Mouse (Mus musculus) liver, embryonic 13.5 days (tissue): ENCODE measurements at regions not wholly inside any gene's neighbourhood (a gene's known extent, or its start where the extent isn't known, plus 50 kb on each side); places are given as distances from the start of the nearest gene placed in this dataset.
"Not testable (repeated sequence)": the region's sequence is repeated elsewhere in the genome, so short reads cannot be mapped to it uniquely, and the experiment has no call there.

Experiments used
- ATAC-seq: fragments of 200-750 bp; cut with Nextera tagmentation; 2 replicates; pipeline ENCODE4 v1.8.0; 2017; ENCODE audit warnings: low read depth, mild to moderate bottlenecking, moderate number of reproducible peaks, moderate library complexity
- DNase-seq: peaks from one replicate; pipeline ENCODE4 v3.0.0; 2022
- H3K27ac ChIP-seq: fragments of 300-500 bp; sonication (generic); 2 replicates; pipeline ENCODE4 v1.5.1; 2015; ENCODE audit warnings: moderate library complexity, mild to moderate bottlenecking, inconsistent platforms
- H3K27me3 ChIP-seq: fragments of 300-500 bp; sonication (generic); 2 replicates; pipeline ENCODE4 v1.6.1; 2015; ENCODE audit warnings: mild to moderate bottlenecking, inconsistent platforms
- H3K36me3 ChIP-seq: fragments of 300-500 bp; sonication (generic); 2 replicates; pipeline ENCODE4 v1.6.1; 2015; ENCODE audit warnings: mild to moderate bottlenecking, inconsistent platforms
- H3K4me1 ChIP-seq: fragments of 300-500 bp; sonication (generic); replicated peaks from 2 replicates; pipeline ENCODE4 v1.6.1; 2015; ENCODE audit warnings: inconsistent platforms
- H3K4me2 ChIP-seq: fragments of 300-500 bp; sonication (generic); 2 replicates; pipeline ENCODE4 v1.6.1; 2015; ENCODE audit warnings: inconsistent platforms, mild to moderate bottlenecking, moderate library complexity
- H3K4me3 ChIP-seq: fragments of 300-500 bp; sonication (generic); replicated peaks from 2 replicates; pipeline ENCODE4 v1.5.1; 2015; ENCODE audit warnings: mild to moderate bottlenecking, inconsistent platforms
- H3K9ac ChIP-seq: fragments of 300-500 bp; sonication (generic); 2 replicates; pipeline ENCODE4 v1.6.1; 2015; ENCODE audit warnings: mild to moderate bottlenecking, inconsistent platforms
- H3K9me3 ChIP-seq: fragments of 300-500 bp; sonication (generic); replicated peaks from 2 replicates; pipeline ENCODE4 v1.6.1; 2016; ENCODE audit warnings: inconsistent platforms
- WGBS: fragments of 180-500 bp; shearing (Covaris S2); methylation state at CpG from one replicate; pipeline ENCODE4 v1.1.7; 2015; ENCODE audit not compliant: insufficient replicate concordance; 5-methylcytosine and 5-hydroxymethylcytosine counted together

DNA sequence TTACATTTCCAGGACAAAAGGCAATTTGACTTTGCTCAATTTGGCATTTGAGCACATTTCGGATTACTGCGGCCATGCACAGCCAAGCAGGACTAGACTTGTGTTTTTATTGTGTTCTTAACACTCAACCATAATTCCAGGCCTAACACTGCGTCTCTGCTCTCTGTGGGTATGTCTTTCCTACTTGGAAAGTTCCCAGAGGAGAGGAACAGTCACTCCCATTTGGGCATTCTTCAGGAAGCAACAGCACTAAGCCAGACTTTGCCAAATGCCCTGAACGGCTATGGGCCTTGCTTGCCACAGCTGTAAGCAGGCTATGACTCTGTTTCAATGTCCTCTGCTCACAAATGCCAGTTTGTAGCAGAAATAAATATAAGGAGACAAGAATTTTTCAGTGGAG, 56.5 kb upstream of the Pdk3 start:
- H3K4me3 ChIP-seq, result no peak overlapping the region
- no peaks in the 10 kb centered on the region for H3K4me1 ChIP-seq
- ATAC-seq (no peak), DNase-seq (no peak)
- 74% methylated on average over 4 of the region's 4 CpGs for WGBS
- H3K9me3 ChIP-seq, result no peaks in the 10 kb centered on the region
- H3K9ac ChIP-seq, result no peak overlapping the region
- no peaks in the 10 kb centered on the region for H3K36me3 ChIP-seq
- no peak overlapping the region for H3K4me2 ChIP-seq
- H3K27me3 ChIP-seq, result no peaks in the 10 kb centered on the region; the same call in 1 of the 2 replicates
- H3K27ac ChIP-seq, result no peak overlapping the region

GRCm38 (mm10) chrX:93888966-93889365, 57.0 kb upstream of the Pdk3 start:
- no peak overlapping the region for H3K9ac ChIP-seq
- 0 out of 2 replicates have a peak overlapping the region, but pooled peaks have one; percentile 23 for H3K4me3 ChIP-seq
- H3K36me3 ChIP-seq, result no peaks in the 10 kb centered on the region
- H3K4me1 ChIP-seq, result no peaks in the 10 kb centered on the region
- no peak for ATAC-seq
- no peaks in the 10 kb centered on the region; the same call in 1 of the 2 replicates for H3K27me3 ChIP-seq
- no peak for DNase-seq
- no peak overlapping the region for H3K4me2 ChIP-seq
- H3K9me3 ChIP-seq, result no peaks in the 10 kb centered on the region
- 72% methylated on average over 8 of the region's 8 CpGs for WGBS
- no peak overlapping the region for H3K27ac ChIP-seq

GRCm38 (mm10) chrX:93889394-93890042, 57.5 kb upstream of the Pdk3 start:
- ATAC-seq, result no peak; the same call in 1 of the 2 replicates
- Histone ChIP-seq H3K4me2 (peak overlapping the region; percentile 51), H3K27ac (no peak overlapping the region), H3K27me3 (no peaks in the 10 kb centered on the region; the same call in 1 of the 2 replicates), H3K9me3 (no peaks in the 10 kb centered on the region), H3K4me1 (no peaks in the 10 kb centered on the region), H3K9ac (no peak overlapping the region), H3K4me3 (peak overlapping the region; percentile 23; the same call in 1 of the 2 replicates), H3K36me3 (no peaks in the 10 kb centered on the region)
- 42% methylated on average over 13 of the region's 13 CpGs for WGBS
- peak; percentile 42 for DNase-seq

DNA sequence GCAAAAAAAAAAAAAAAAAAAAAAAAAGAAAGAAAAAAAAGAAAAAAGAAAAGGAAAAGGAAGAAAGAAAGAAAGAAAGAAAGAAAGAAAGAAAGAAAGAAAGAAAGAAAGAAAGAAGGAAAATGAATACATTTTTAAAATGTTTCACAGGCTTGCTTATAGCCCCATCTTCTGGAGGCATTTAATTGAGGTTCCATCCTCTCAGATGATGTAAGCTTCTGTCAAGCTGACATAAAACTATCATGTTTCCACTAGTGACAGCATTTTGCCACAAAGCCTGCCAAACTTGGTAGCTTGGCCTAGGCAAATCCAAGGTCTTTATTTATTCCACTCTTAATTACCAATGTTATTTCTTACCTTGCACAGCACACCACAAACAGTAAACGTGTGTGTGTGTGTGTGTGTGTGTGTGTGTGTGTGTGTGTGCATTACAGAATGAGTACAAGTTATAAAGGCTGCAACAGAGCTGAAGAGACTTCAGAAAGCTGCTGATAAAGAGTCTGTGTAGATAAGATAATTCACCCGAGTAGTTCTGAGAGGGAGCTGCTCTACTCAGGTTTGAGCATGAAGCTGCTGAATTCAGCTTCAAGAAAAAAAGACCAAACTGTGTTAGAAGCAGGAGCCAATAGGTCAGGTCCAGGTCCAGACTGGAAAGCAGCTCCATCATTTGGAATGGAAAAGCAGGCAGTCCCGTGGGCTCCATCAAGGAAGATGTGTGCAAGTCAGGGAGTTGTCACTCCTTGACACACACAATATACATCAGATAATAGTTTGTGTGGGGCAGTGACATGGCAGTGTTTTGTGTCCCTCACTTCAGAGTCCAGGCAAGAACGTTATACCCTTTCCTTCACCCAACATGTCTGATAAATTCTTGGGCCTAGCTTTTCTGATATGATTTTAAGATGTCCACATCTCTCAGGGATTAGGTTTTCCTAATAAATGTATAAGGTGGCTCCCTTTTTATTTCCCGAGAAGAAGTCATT, 65.1 kb upstream of the Pdk3 start:
- Histone ChIP-seq H3K4me1 (peaks cover 26% of the 10 kb centered on the region), H3K9ac (no peak overlapping the region), H3K27me3 (no peaks in the 10 kb centered on the region; the same call in 1 of the 2 replicates), H3K27ac (peak overlapping the region; percentile 66), H3K4me2 (peak overlapping the region; percentile 26; the same call in 1 of the 2 replicates), H3K36me3 (no peaks in the 10 kb centered on the region), H3K4me3 (no peak overlapping the region), H3K9me3 (no peaks in the 10 kb centered on the region)
- WGBS, result 26% methylated on average over 5 of the region's 5 CpGs
- peak; percentile 93 for ATAC-seq
- DNase-seq, result peak; percentile 28

GRCm38 (mm10) chrX:93903209-93903608, 65.2 kb upstream of the AU015836 start:
- Histone ChIP-seq H3K27ac (no peak overlapping the region), H3K4me2 (no peak overlapping the region), H3K27me3 (no peaks in the 10 kb centered on the region), H3K4me3 (no peak overlapping the region), H3K9ac (no peak overlapping the region), H3K9me3 (no peaks in the 10 kb centered on the region), H3K36me3 (no peaks in the 10 kb centered on the region), H3K4me1 (peaks cover 31% of the 10 kb centered on the region)
- ATAC-seq (peak; percentile 62; the same call in 1 of the 2 replicates), DNase-seq (no peak)

DNA sequence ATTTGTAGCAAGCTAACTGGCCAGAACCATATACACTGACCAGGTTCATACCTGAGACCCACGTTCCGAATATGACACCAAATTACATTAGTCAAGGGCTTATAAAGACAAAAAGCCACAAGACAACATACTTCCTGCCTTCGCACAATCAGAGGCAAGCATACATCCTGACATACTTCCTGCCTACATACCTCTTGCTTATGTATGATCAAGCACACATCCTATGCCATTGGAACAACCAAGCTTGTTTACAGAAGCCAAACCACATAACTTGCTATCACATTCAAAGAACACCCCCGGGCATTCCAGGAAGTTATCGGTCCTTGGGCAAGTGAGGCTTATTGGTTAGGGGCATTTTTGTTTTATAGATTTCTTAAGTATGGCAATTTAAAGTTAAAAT, 62.9 kb upstream of the AU015836 start:
- peak; percentile 47; the same call in 1 of the 2 replicates for ATAC-seq
- Histone ChIP-seq H3K4me2 (no peak overlapping the region), H3K27me3 (no peaks in the 10 kb centered on the region), H3K9me3 (no peaks in the 10 kb centered on the region), H3K9ac (no peak overlapping the region), H3K4me3 (no peak overlapping the region), H3K27ac (no peak overlapping the region), H3K36me3 (no peaks in the 10 kb centered on the region), H3K4me1 (peaks cover 29% of the 10 kb centered on the region)
- DNase-seq, result no peak
- 27% methylated on average over 5 of the region's 5 CpGs for WGBS

DNA sequence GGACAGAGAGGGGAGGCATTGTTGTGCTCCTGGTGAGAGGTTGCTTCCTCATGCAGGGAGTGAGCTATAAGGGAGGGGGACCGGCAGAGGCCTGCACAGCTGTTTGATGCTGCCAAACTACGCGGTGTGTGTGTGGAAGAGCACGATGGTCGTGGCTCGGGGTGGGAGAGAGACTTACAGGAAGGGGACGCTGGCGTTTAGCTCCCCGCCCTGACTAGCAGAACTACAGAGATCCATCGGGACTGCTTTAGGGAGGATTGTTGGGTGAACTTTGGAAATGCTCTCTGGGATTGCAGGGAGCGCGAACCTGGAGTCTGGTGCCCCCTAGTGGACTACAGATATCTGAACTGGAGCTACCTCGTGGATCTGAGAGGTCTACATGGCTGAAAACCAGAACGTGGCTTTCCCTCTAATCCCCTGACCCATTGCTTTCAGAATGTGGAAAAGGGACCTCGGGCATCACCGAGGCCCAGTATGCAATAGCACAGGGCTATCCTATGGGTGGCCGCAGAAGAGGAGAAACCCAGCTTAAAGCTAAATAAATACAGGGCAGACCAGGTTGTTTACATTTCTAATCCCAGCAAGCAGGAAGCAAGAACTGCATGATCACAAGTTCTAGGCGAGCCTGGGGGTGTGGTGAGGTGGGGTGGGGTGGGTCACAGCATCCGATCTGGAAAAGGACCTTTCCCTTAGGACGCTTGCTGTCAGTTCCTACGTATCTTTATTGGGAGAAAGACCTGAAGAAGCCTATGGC, 57.2 kb upstream of the AU015836 start:
- H3K9ac ChIP-seq, result peak overlapping the region; percentile 26; the same call in 1 of the 2 replicates
- no peaks in the 10 kb centered on the region for H3K4me1 ChIP-seq
- DNase-seq, result peak; percentile 37
- peak overlapping the region; percentile 30 for H3K4me3 ChIP-seq
- no peak overlapping the region for H3K27ac ChIP-seq
- peak; percentile 72 for ATAC-seq
- H3K9me3 ChIP-seq, result no peaks in the 10 kb centered on the region
- H3K27me3 ChIP-seq, result no peaks in the 10 kb centered on the region
- peak overlapping the region; percentile 51 for H3K4me2 ChIP-seq
- H3K36me3 ChIP-seq, result no peaks in the 10 kb centered on the region
- WGBS, result 24% methylated on average over 21 of the region's 21 CpGs

GRCm38 (mm10) chrX:93915548-93915947, 52.9 kb upstream of the AU015836 start:
- no peak overlapping the region for H3K4me3 ChIP-seq
- no peaks in the 10 kb centered on the region for H3K4me1 ChIP-seq
- H3K9ac ChIP-seq, result no peak overlapping the region
- no peaks in the 10 kb centered on the region for H3K9me3 ChIP-seq
- H3K4me2 ChIP-seq, result no peak overlapping the region
- DNase-seq (no peak), ATAC-seq (peak; percentile 45; the same call in 1 of the 2 replicates)
- H3K27me3 ChIP-seq, result no peaks in the 10 kb centered on the region
- H3K36me3 ChIP-seq, result no peaks in the 10 kb centered on the region
- H3K27ac ChIP-seq, result no peak overlapping the region

GRCm38 (mm10) chrX:93917367-93917766, 51.1 kb upstream of the AU015836 start:
- H3K4me3 ChIP-seq, H3K27ac ChIP-seq, H3K4me1 ChIP-seq, DNase-seq, H3K36me3 ChIP-seq, H3K9ac ChIP-seq, H3K4me2 ChIP-seq, ATAC-seq, H3K9me3 ChIP-seq, H3K27me3 ChIP-seq: not testable (repeated sequence)
- 45% methylated on average over 3 of the region's 3 CpGs for WGBS
